Mouse (Mus musculus): ENCODE data around the gene Gm47189. TPM values are rescaled to one million over a fixed set of nuclear protein-coding genes. Genes with fewer than 3 reads are reported as not detected.
A peak's percentile ranks its signal among the peaks of the same experiment; 100 is the strongest.
"Not testable (repeated sequence)": the region's sequence is repeated elsewhere in the genome, so short reads cannot be mapped to it uniquely, and the experiment has no call there.

The Gm47189 gene
- not detected in 2 replicates for total RNA-seq (2014; rRNA removed)
- not detected in 2 replicates for polyA plus RNA-seq (2015; fragmentation: Nextera tagmentation; extraction: Ambion mirVana)

DNA sequence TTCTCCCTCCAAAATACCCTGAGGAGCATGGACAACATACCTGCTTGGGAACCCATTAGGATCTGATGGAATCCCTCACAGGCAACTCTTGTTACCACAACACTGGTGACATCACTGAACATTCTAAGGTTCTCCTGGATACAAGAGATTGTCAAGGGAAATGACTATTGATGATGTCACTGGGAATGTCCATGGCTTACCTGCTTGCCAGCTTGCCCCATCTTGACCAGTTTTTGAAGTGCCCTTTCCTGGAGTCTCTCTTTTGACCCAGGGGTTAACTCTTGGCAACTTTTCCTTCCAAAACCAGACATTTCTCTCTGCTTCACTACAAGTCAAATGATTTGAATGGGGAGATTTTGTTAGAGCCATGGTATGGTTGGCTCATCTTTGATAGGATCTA, at the start of gene Gm47189:
Gm47189 (minus strand) TSS at position 101 of the 400 bp plus-strand sequence.
- not testable (repeated sequence) for H3K9me3 ChIP-seq (ENCODE audit: low read length); H3K4me3 ChIP-seq (ENCODE audit: low read depth, low read length); H3K9ac ChIP-seq; H3K4me1 ChIP-seq (ENCODE audit: insufficient read depth); H3K36me3 ChIP-seq (ENCODE audit: insufficient read depth); H3K27ac ChIP-seq (ENCODE audit: low read depth, low read length); H3K27me3 ChIP-seq (ENCODE audit: insufficient read depth, low read length); DNase-seq; ATAC-seq; H3K4me2 ChIP-seq (ENCODE audit: low read depth)

DNA sequence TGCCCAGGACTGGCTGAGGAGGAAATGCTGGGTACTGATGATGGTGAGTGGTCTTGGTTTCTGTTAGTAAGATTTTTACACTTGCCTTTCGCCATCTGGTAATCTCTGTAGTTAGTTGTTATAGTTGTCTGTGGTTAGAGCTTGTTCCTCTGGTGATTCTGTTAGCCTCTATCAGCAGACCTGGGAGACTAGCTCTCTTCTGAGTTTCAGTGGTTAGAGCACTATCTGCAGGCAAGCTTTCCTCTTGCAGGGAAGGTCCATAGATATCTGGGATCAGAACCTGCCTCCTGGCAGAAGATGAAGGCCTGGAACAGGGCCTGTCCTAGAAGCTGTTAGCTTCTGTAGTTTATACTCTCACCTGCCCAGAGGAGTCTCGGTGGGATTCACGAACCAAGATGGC, 16.3 kb downstream of the Gm47189 start:
- not testable (repeated sequence) for H3K36me3 ChIP-seq (ENCODE audit: insufficient read depth); H3K27ac ChIP-seq (ENCODE audit: low read depth, low read length); DNase-seq; ATAC-seq; H3K9ac ChIP-seq; H3K9me3 ChIP-seq (ENCODE audit: low read length); H3K4me2 ChIP-seq (ENCODE audit: low read depth); H3K4me3 ChIP-seq (ENCODE audit: low read depth, low read length); H3K4me1 ChIP-seq (ENCODE audit: insufficient read depth); H3K27me3 ChIP-seq (ENCODE audit: insufficient read depth, low read length)
- WGBS, result 70% methylated on average over 2 of the region's 3 CpGs

DNA sequence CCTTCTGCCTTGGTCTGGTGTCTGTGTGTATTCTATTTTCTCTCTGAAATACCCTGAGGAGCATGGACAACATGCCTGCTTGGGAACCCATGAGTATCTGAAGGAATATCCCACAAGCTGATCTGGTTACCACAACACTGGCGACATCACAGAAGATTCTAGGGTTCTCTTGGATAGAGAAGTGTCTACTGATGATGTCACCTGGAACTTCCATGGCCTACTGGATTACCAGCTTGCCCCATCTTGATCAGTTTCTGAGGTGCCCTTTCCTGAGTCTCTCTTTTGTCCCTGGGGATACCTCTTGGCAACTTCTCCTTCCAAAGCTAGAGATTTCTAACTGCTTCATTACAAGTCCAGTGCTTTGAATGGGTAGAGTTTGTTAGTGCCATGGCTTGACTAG, 21.7 kb downstream of the Gm47189 start, which contains the start of gene Gm7929:
Gm7929 (minus strand) TSS at position 101 of the 400 bp plus-strand sequence.
- not testable (repeated sequence) for H3K9me3 ChIP-seq (ENCODE audit: low read length); ATAC-seq; H3K27ac ChIP-seq (ENCODE audit: low read depth, low read length); H3K36me3 ChIP-seq (ENCODE audit: insufficient read depth); H3K4me3 ChIP-seq (ENCODE audit: low read depth, low read length); H3K4me2 ChIP-seq (ENCODE audit: low read depth); H3K4me1 ChIP-seq (ENCODE audit: insufficient read depth); DNase-seq; H3K9ac ChIP-seq; H3K27me3 ChIP-seq (ENCODE audit: insufficient read depth, low read length)
- 100% methylated on average over 1 of the region's 1 CpGs for WGBS

DNA sequence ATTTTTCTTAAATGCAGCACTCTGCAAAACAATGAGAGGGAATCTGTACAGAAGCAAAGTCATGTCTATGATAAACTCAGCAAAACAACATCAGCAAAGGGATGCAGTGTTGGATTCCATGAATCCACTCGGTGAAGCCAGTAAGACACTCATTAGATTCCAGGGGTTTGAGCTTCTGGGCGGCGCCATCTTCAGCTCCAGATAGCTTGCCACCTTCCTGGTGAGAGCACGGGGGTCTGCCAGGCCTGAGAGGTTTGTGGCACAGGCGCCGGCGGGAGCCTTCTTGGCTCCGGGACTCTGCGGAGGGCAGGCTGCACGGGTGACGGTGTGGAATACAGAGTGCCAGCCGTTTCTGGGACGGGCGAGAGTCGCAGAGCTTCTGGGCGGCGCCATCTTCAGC, 48.8 kb downstream of the Gm47189 start:
- 82% methylated on average over 16 of the region's 17 CpGs for WGBS
- H3K27me3 ChIP-seq (ENCODE audit: insufficient read depth, low read length), result not testable (repeated sequence)

DNA sequence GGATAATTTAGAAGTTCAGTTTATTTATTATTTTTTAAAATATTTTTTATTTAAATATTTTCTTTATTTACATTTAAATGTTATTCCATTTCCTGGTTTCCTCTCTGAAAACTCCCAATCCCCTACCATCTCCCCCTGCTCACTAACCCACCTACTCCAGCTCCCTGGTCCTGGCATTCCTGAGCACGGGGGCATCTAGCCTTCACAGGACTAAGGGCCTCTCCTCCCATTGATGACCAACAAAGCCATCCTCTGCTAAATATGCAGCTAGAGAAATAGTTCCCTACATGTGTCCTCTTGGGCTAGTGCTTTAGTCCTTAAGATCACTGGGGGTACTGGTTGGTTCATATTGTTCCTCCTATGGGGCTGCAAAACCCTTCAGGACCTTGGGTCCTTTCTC, 55.1 kb downstream of the Gm47189 start:
- 87% methylated on average over 1 of the region's 1 CpGs for WGBS
- not testable (repeated sequence) for H3K9me3 ChIP-seq (ENCODE audit: low read length); ATAC-seq; H3K9ac ChIP-seq; H3K4me2 ChIP-seq (ENCODE audit: low read depth); H3K27ac ChIP-seq (ENCODE audit: low read depth, low read length); H3K27me3 ChIP-seq (ENCODE audit: insufficient read depth, low read length); H3K36me3 ChIP-seq (ENCODE audit: insufficient read depth); H3K4me1 ChIP-seq (ENCODE audit: insufficient read depth); H3K4me3 ChIP-seq (ENCODE audit: low read depth, low read length)
- DNase-seq, result peak; percentile 0

More for the DNA sequence above, 48.8 kb downstream of the Gm47189 start:
- ATAC-seq; H3K4me3 ChIP-seq (ENCODE audit: low read depth, low read length); H3K9me3 ChIP-seq (ENCODE audit: low read length); H3K36me3 ChIP-seq (ENCODE audit: insufficient read depth); DNase-seq; H3K4me2 ChIP-seq (ENCODE audit: low read depth); H3K9ac ChIP-seq; H3K4me1 ChIP-seq (ENCODE audit: insufficient read depth); H3K27ac ChIP-seq (ENCODE audit: low read depth, low read length): not testable (repeated sequence)

Other genes with a start within 250 kb of the Gm47189 start
- not detected in 2 replicates for gene Gm7970, start 216.9 kb downstream of the Gm47189 start, total RNA-seq (2014; rRNA removed)
- not detected in 2 replicates for gene Gm7970, start 216.9 kb downstream of the Gm47189 start, polyA plus RNA-seq (2015; fragmentation: Nextera tagmentation; extraction: Ambion mirVana)
- gene 1700049E17Rik2, start 199.2 kb downstream of the Gm47189 start, total RNA-seq (2014; rRNA removed), result not detected in 2 replicates
- gene 1700049E17Rik2, start 199.2 kb downstream of the Gm47189 start, polyA plus RNA-seq (2015; fragmentation: Nextera tagmentation; extraction: Ambion mirVana), result not detected in 2 replicates
- not detected in 2 replicates for gene Gm3072, start 147.8 kb downstream of the Gm47189 start, total RNA-seq (2014; rRNA removed)
- gene Gm3072, start 147.8 kb downstream of the Gm47189 start, polyA plus RNA-seq (2015; fragmentation: Nextera tagmentation; extraction: Ambion mirVana), result not detected in 2 replicates
- gene Gm3676, start 126.0 kb downstream of the Gm47189 start, total RNA-seq (2014; rRNA removed), result not detected in 2 replicates
- gene Gm3676, start 126.0 kb downstream of the Gm47189 start, polyA plus RNA-seq (2015; fragmentation: Nextera tagmentation; extraction: Ambion mirVana), result not detected in 2 replicates
- gene Gm8068, start 70.6 kb downstream of the Gm47189 start, total RNA-seq (2014; rRNA removed), result not detected in 2 replicates
- gene Gm8068, start 70.6 kb downstream of the Gm47189 start, polyA plus RNA-seq (2015; fragmentation: Nextera tagmentation; extraction: Ambion mirVana), result not detected in 2 replicates
- not detected in 2 replicates for gene Gm7929, start 21.8 kb downstream of the Gm47189 start, total RNA-seq (2014; rRNA removed)
- gene Gm7929, start 21.8 kb downstream of the Gm47189 start, polyA plus RNA-seq (2015; fragmentation: Nextera tagmentation; extraction: Ambion mirVana), result not detected in 2 replicates
- not detected in 2 replicates for gene Gm7980, start 134.8 kb upstream of the Gm47189 start, total RNA-seq (2014; rRNA removed)
- not detected in 2 replicates for gene Gm7980, start 134.8 kb upstream of the Gm47189 start, polyA plus RNA-seq (2015; fragmentation: Nextera tagmentation; extraction: Ambion mirVana)
- not detected in 2 replicates for gene 1700049E17Rik1, start 152.5 kb upstream of the Gm47189 start, total RNA-seq (2014; rRNA removed)
- gene 1700049E17Rik1, start 152.5 kb upstream of the Gm47189 start, polyA plus RNA-seq (2015; fragmentation: Nextera tagmentation; extraction: Ambion mirVana), result not detected in 2 replicates
- gene 1700024B05Rik, start 171.6 kb upstream of the Gm47189 start, total RNA-seq (2014; rRNA removed), result not detected in 2 replicates
- gene 1700024B05Rik, start 171.6 kb upstream of the Gm47189 start, polyA plus RNA-seq (2015; fragmentation: Nextera tagmentation; extraction: Ambion mirVana), result not detected in 2 replicates
- gene Gm6401, start 195.5 kb upstream of the Gm47189 start, total RNA-seq (2014; rRNA removed), result not detected in 2 replicates
- gene Gm6401, start 195.5 kb upstream of the Gm47189 start, polyA plus RNA-seq (2015; fragmentation: Nextera tagmentation; extraction: Ambion mirVana), result not detected in 2 replicates
- not detected in 2 replicates for gene Gm3543, start 210.9 kb upstream of the Gm47189 start, total RNA-seq (2014; rRNA removed)
- not detected in 2 replicates for gene Gm3543, start 210.9 kb upstream of the Gm47189 start, polyA plus RNA-seq (2015; fragmentation: Nextera tagmentation; extraction: Ambion mirVana)